Comparison of ENCODE assay signal across 16 mouse cellular contexts in the genomic region with DNA sequence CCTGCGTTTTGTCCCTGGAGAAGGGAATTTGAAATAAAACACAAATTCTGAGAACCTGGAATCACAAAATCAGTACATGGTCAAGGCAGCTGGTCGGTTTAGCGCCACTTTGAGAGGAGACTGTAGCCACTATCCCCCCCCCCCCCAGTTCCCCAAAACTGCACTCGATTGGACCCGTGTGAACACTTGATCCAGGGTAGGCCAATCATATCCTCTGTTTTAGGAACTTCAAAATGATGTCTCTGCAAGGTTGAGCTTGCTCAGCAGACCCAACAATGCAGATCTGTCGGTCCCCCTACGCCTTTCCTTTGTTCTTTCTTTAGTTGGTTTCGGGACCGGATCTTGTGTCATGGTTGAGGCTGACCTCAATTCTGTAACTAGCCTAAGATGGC. TPM values are rescaled to one million over a fixed set of nuclear protein-coding genes. Genes with fewer than 3 reads are reported as not detected.
DNase-seq lines count a peak whose midpoint lies in the region; ATAC-seq and TF ChIP-seq lines count a peak whose summit lies in the region.
"Had no signal": no experiment of that assay in that cellular context is flagged by ENCODE, and none has a peak within 500 bp of the region (broad histone marks: within the 10 kb centered on the region; RNA-seq: fewer than 3 reads in every experiment).

No protein-coding gene starts in this region.

- no peak for TF ChIP-seq CTCF in embryonic fibroblast, embryonic 13.5 days (IDR thresholded peaks at IDR 0.05; ENCODE audit: borderline replicate concordance, insufficient read depth, low read length)

- no peaks in the 10 kb centered on the region for H3K27me3 ChIP-seq in heart, embryonic 14.5 days (ENCODE audit: control insufficient read depth, insufficient read depth, low read length)
- no peaks in the 10 kb centered on the region for H3K27me3 ChIP-seq in liver, embryonic 11.5 days (replicated peaks; ENCODE audit: control insufficient read depth, insufficient read depth, low read length)
- H3K27me3 ChIP-seq: midbrain, embryonic 15.5 days; neural tube, embryonic 13.5 days had no signal

- ATAC-seq in heart, embryonic 14.5 days (ENCODE audit: insufficient number of reproducible peaks, insufficient read depth, low FRiP score, low read depth) = peak; percentile 16; the same call in 1 of the 2 replicates
- ATAC-seq in megakaryocyte, adult 5-6 weeks (ENCODE audit: poor library complexity, severe bottlenecking) = 0 out of 2 replicates have a peak, but pooled peaks have one; percentile 24
- no peak for ATAC-seq in cerebellum, adult (ENCODE audit: insufficient number of reproducible peaks, low FRiP score, low TSS enrichment)
- no peak for ATAC-seq in liver, embryonic 11.5 days (replicated peaks; ENCODE audit: low FRiP score)
- ATAC-seq: midbrain, embryonic 15.5 days had no signal

- WGBS in heart, embryonic 14.5 days = 84% methylated on average over 9 of the region's 9 CpGs
- WGBS in liver, embryonic 11.5 days = 87% methylated on average over 9 of the region's 9 CpGs

- in situ Hi-C loops in ES-E14 (cut with MboI; ENCODE audit: low sequenced_read_pairs in 2 of 2, unreplicated experiment in 2 of 2) = no loop called here

- H3K9ac ChIP-seq in heart, embryonic 14.5 days (ENCODE audit: low read length) = no peak overlapping the region
- H3K9ac ChIP-seq in ES-E14 (ENCODE audit: insufficient read depth, low read depth, low read length, poor library complexity, severe bottlenecking) = peak overlapping the region; percentile 76
- H3K9ac ChIP-seq in liver, embryonic 11.5 days (ENCODE audit: low read depth, low read length) = no peak overlapping the region
- H3K9ac ChIP-seq: midbrain, embryonic 15.5 days; neural tube, embryonic 13.5 days had no signal

- intact Hi-C loops in heart, postnatal 14 days (cut with DNase I) = no loop called here

- peaks cover 4% of the 10 kb centered on the region; the same call in 1 of the 2 replicates for H3K9me3 ChIP-seq in heart, embryonic 14.5 days (ENCODE audit: control insufficient read depth, low read length)
- H3K9me3 ChIP-seq in ES-E14 (ENCODE audit: control insufficient read depth, insufficient read depth, low read depth, low read length) = no peaks in the 10 kb centered on the region
- H3K9me3 ChIP-seq in liver, embryonic 11.5 days (ENCODE audit: control insufficient read depth, low read length) = no peaks in the 10 kb centered on the region
- H3K9me3 ChIP-seq: midbrain, embryonic 15.5 days had no signal

- no peaks in the 10 kb centered on the region for H3K36me3 ChIP-seq in heart, embryonic 14.5 days (ENCODE audit: control insufficient read depth, insufficient read depth, low read length)
- H3K36me3 ChIP-seq in ES-E14 (ENCODE audit: control insufficient read depth, insufficient read depth, low read length, poor library complexity, severe bottlenecking) = no peaks in the 10 kb centered on the region
- H3K36me3 ChIP-seq in liver, embryonic 11.5 days (ENCODE audit: control insufficient read depth, insufficient read depth, low read length) = no peaks in the 10 kb centered on the region
- H3K36me3 ChIP-seq: midbrain, embryonic 15.5 days; neural tube, embryonic 13.5 days had no signal

- DNase-seq in heart, postnatal 14 days = no peak
- no peak for DNase-seq in ES-E14 (ENCODE audit: low read depth, low spot score)
- DNase-seq in cerebellum, adult 9-10 months = no peak
- DNase-seq in liver, embryonic 11.5 days (ENCODE audit: low spot score) = no peak
- DNase-seq: adrenal gland, adult 2 months; cerebellum, postnatal 14 days; thymus, postnatal 14 days had no signal

- TF ChIP-seq POLR2A in embryonic fibroblast, embryonic 13.5 days (IDR thresholded peaks at IDR 0.05; ENCODE audit: low read depth, low read length) = no peak

- H3K4me3 ChIP-seq in heart, embryonic 14.5 days (ENCODE audit: control insufficient read depth in 1 of 2, insufficient read depth in 1 of 2, low read depth in 1 of 2, low read length in 2 of 2) = no peak overlapping the region
- peak overlapping the region; percentile 42 to 58 for H3K4me3 ChIP-seq in ES-E14 (ENCODE audit: insufficient read depth in 1 of 2, low read depth in 1 of 2, low read length in 2 of 2, poor library complexity in 1 of 2, severe bottlenecking in 1 of 2)
- H3K4me3 ChIP-seq in embryonic fibroblast, embryonic 13.5 days (ENCODE audit: insufficient read depth, low read length) = no peak overlapping the region
- no peak overlapping the region for H3K4me3 ChIP-seq in liver, embryonic 11.5 days (ENCODE audit: low read depth, low read length)
- H3K4me3 ChIP-seq: erythroblast, embryonic 14.5 days; midbrain, embryonic 15.5 days; neural tube, embryonic 13.5 days had no signal

- no peak overlapping the region for H3K27ac ChIP-seq in heart, embryonic 14.5 days (replicated peaks in 1 of 2; ENCODE audit: control insufficient read depth in 1 of 2, insufficient read depth in 1 of 2, low read depth in 2 of 2, low read length in 2 of 2)
- H3K27ac ChIP-seq in ES-E14 (ENCODE audit: insufficient read depth, low read depth, low read length, poor library complexity, severe bottlenecking) = peak overlapping the region; percentile 78; the same call in 1 of the 2 replicates
- peak overlapping the region; percentile 83 for H3K27ac ChIP-seq in embryonic fibroblast, embryonic 13.5 days (ENCODE audit: insufficient read depth, low read length)
- no peak overlapping the region for H3K27ac ChIP-seq in liver, embryonic 11.5 days (ENCODE audit: low read depth, low read length)
- H3K27ac ChIP-seq: midbrain, embryonic 15.5 days; neural tube, embryonic 13.5 days had no signal

- H3K4me1 ChIP-seq in heart, embryonic 14.5 days (ENCODE audit: control insufficient read depth in 2 of 2, insufficient read depth in 2 of 2, low read length in 2 of 2) = peaks cover 7 to 9% of the 10 kb centered on the region in 2 experiments; a peak in 3 of 4 replicates
- peaks cover 2 to 18% of the 10 kb centered on the region in 2 experiments; a peak in 3 of 4 replicates for H3K4me1 ChIP-seq in ES-E14 (ENCODE audit: control insufficient read depth in 2 of 2, insufficient read depth in 2 of 2, low read length in 2 of 2, poor library complexity in 1 of 2)
- H3K4me1 ChIP-seq in embryonic fibroblast, embryonic 13.5 days (ENCODE audit: control insufficient read depth, insufficient read depth, low read length) = peaks cover 29% of the 10 kb centered on the region
- no peaks in the 10 kb centered on the region for H3K4me1 ChIP-seq in liver, embryonic 11.5 days (replicated peaks; ENCODE audit: control insufficient read depth, insufficient read depth, low read length)
- H3K4me1 ChIP-seq: midbrain, embryonic 15.5 days had no signal

- H3K4me2 ChIP-seq in heart, embryonic 14.5 days (ENCODE audit: low read length) = no peak overlapping the region
- H3K4me2 ChIP-seq in liver, embryonic 11.5 days = no peak overlapping the region
- H3K4me2 ChIP-seq: midbrain, embryonic 15.5 days; neural tube, embryonic 13.5 days had no signal

TF ChIP-seq in ES-E14, 5 proteins besides CTCF, POLR2A, EP300 and RAD21:
- TF ChIP-seq ZNF384 (IDR thresholded peaks at IDR 0.05; ENCODE audit: low read depth, low read length) (no peak), ZC3H11A (IDR thresholded peaks at IDR 0.05; ENCODE audit: borderline replicate concordance, low read depth, low read length) (no peak), MAFK (IDR thresholded peaks at IDR 0.05; ENCODE audit: insufficient read depth, low read depth, low read length) (no peak), HCFC1 (IDR thresholded peaks at IDR 0.05; ENCODE audit: borderline replicate concordance, insufficient read depth, low read length) (no peak), CHD2 (IDR thresholded peaks at IDR 0.05; ENCODE audit: low read depth, low read length) (no peak)
TF ChIP-seq in ES-E14: peak in this region for 0.

RNA-seq across cellular contexts. Expression of a gene that starts 57.3 kb away (rescaled TPM):
- polyA plus RNA-seq in heart, embryonic 14.5 days (2014; fragmentation: Nextera tagmentation; extraction: Ambion mirVana) = 0.80 and 1.5 TPM in 2 replicates
- under 1 TPM; 0.10 to 0.24 TPM for total RNA-seq in heart, postnatal 14 days (2021)
- 1.5 and 2.3 TPM in 2 replicates for total RNA-seq in ES-E14 (2012; rRNA removed)
- polyA plus RNA-seq in embryonic fibroblast, embryonic 13.5 days (2011; ENCODE audit: insufficient read length, low read depth, missing spikeins) = 0.70 TPM in 1 of 2 replicates, not detected in the other
- not detected in 2 replicates for total RNA-seq in megakaryocyte, adult 5-6 weeks (2015)
- not detected in 2 replicates for total RNA-seq in megakaryocyte, adult 5-6 weeks (2017)
- 1.7 and 2.0 TPM in 2 replicates for polyA plus RNA-seq in liver, embryonic 11.5 days (2014; fragmentation: Nextera tagmentation; extraction: Ambion mirVana)
- total RNA-seq: heart, postnatal 25 days; left cerebral cortex, postnatal 36 days had no signal
- polyA plus RNA-seq: erythroblast, embryonic 14.5 days had no signal

Comparison
In these comparisons a context has a peak if more than half of its experiments do, and no peak if none do; other contexts are left out.
1. ATAC-seq: peak in heart, embryonic 14.5 days (single experiment) and megakaryocyte, adult 5-6 weeks (single experiment); none in cerebellum, adult (single experiment) and liver, embryonic 11.5 days (single experiment).
2. H3K27ac ChIP-seq: peak in ES-E14 (single experiment) and embryonic fibroblast, embryonic 13.5 days (single experiment); none in heart, embryonic 14.5 days (0 of 2) and liver, embryonic 11.5 days (single experiment).
3. H3K4me3 ChIP-seq: peak in ES-E14 (2 of 2); none in heart, embryonic 14.5 days (0 of 2), embryonic fibroblast, embryonic 13.5 days (single experiment) and liver, embryonic 11.5 days (single experiment).